Mouse (Mus musculus): Measurements from ENCODE around the gene Dstyk. TPM values are rescaled to one million over a fixed set of nuclear protein-coding genes. Genes with fewer than 3 reads are reported as not detected.
A peak's percentile ranks its signal among the peaks of the same experiment; 100 is the strongest.

The Dstyk gene
- total and polyA plus RNA-seq, 2 experiments from 2014 or later, result 6.7 to 37.6 TPM

- no peak overlapping the region for H3K9ac ChIP-seq (replicated peaks; ENCODE audit: low read depth, low read length)
- DNase-seq (ENCODE audit: low spot score) (no peak), ATAC-seq (ENCODE audit: insufficient read depth, low read depth) (no peak)
- peaks cover 16% of the 10 kb centered on the region for H3K36me3 ChIP-seq (replicated peaks; ENCODE audit: control insufficient read depth, insufficient read depth, low read length)
- no peak for TF ChIP-seq EP300 (IDR thresholded peaks at IDR 0.05; ENCODE audit: low read depth)
- TF ChIP-seq CTCF (IDR thresholded peaks at IDR 0.05; ENCODE audit: low read depth), result no peak
- H3K9me3 ChIP-seq (replicated peaks; ENCODE audit: control insufficient read depth, low read length), result no peaks in the 10 kb centered on the region
- 62% methylated on average over 5 of the region's 5 CpGs for WGBS
- no peak overlapping the region for H3K4me2 ChIP-seq (ENCODE audit: low read depth, low read length)
- H3K4me3 ChIP-seq (ENCODE audit: low read depth, low read length), result no peak overlapping the region
- H3K27me3 ChIP-seq (ENCODE audit: control insufficient read depth, insufficient read depth, low read length), result no peaks in the 10 kb centered on the region
- no peak overlapping the region for H3K27ac ChIP-seq (ENCODE audit: low read depth)
- H3K4me1 ChIP-seq (ENCODE audit: control insufficient read depth, insufficient read depth), result peaks cover 13% of the 10 kb centered on the region; the same call in 1 of the 2 replicates
Observed at GRCm38 (mm10) chr1:132433349-132433748, 16.0 kb downstream of the Dstyk start.

- no peak for TF ChIP-seq CTCF (IDR thresholded peaks at IDR 0.05; ENCODE audit: low read depth)
- Histone ChIP-seq H3K4me2 (ENCODE audit: low read depth, low read length) (no peak overlapping the region), H3K27me3 (ENCODE audit: control insufficient read depth, insufficient read depth, low read length) (no peaks in the 10 kb centered on the region), H3K4me3 (ENCODE audit: low read depth, low read length) (no peak overlapping the region), H3K36me3 (replicated peaks; ENCODE audit: control insufficient read depth, insufficient read depth, low read length) (peaks cover 17% of the 10 kb centered on the region), H3K27ac (ENCODE audit: low read depth) (no peak overlapping the region), H3K4me1 (ENCODE audit: control insufficient read depth, insufficient read depth) (peaks cover 13% of the 10 kb centered on the region; the same call in 1 of the 2 replicates), H3K9ac (replicated peaks; ENCODE audit: low read depth, low read length) (no peak overlapping the region), H3K9me3 (replicated peaks; ENCODE audit: control insufficient read depth, low read length) (no peaks in the 10 kb centered on the region)
- no peak for DNase-seq (ENCODE audit: low spot score)
- WGBS, result 90% methylated on average over 12 of the region's 12 CpGs
- no peak for ATAC-seq (ENCODE audit: insufficient read depth, low read depth)
Observed at GRCm38 (mm10) chr1:132434032-132434431, 16.7 kb downstream of the Dstyk start.

GRCm38 (mm10) chr1:132436320-132436958 lies 19.1 kb downstream of the Dstyk start:
- ATAC-seq (ENCODE audit: insufficient read depth, low read depth) (peak; percentile 27; the same call in 1 of the 2 replicates), DNase-seq (ENCODE audit: low spot score) (no peak)
- Histone ChIP-seq H3K27ac (ENCODE audit: low read depth) (peak overlapping the region; percentile 70), H3K9me3 (replicated peaks; ENCODE audit: control insufficient read depth, low read length) (no peaks in the 10 kb centered on the region), H3K4me3 (ENCODE audit: low read depth, low read length) (no peak overlapping the region), H3K36me3 (replicated peaks; ENCODE audit: control insufficient read depth, insufficient read depth, low read length) (peaks cover 35% of the 10 kb centered on the region), H3K9ac (replicated peaks; ENCODE audit: low read depth, low read length) (no peak overlapping the region), H3K4me1 (ENCODE audit: control insufficient read depth, insufficient read depth) (peaks cover 12% of the 10 kb centered on the region; the same call in 1 of the 2 replicates), H3K27me3 (ENCODE audit: control insufficient read depth, insufficient read depth, low read length) (no peaks in the 10 kb centered on the region), H3K4me2 (ENCODE audit: low read depth, low read length) (0 out of 2 replicates have a peak overlapping the region, but pooled peaks have one; percentile 0)
- WGBS, result 68% methylated on average over 4 of the region's 4 CpGs
- TF ChIP-seq EP300 (IDR thresholded peaks at IDR 0.05; ENCODE audit: low read depth), result peak; percentile 22; the same call in 1 of the 2 replicates
- TF ChIP-seq CTCF (IDR thresholded peaks at IDR 0.05; ENCODE audit: low read depth), result no peak

GRCm38 (mm10) chr1:132436960-132437359 lies 19.6 kb downstream of the Dstyk start:
- peak overlapping the region; percentile 70 for H3K27ac ChIP-seq (ENCODE audit: low read depth)
- H3K4me3 ChIP-seq (ENCODE audit: low read depth, low read length), result no peak overlapping the region
- H3K9me3 ChIP-seq (replicated peaks; ENCODE audit: control insufficient read depth, low read length), result no peaks in the 10 kb centered on the region
- DNase-seq (ENCODE audit: low spot score), result no peak
- ATAC-seq (ENCODE audit: insufficient read depth, low read depth), result no peak
- H3K36me3 ChIP-seq (replicated peaks; ENCODE audit: control insufficient read depth, insufficient read depth, low read length), result peaks cover 40% of the 10 kb centered on the region
- WGBS, result 59% methylated on average over 1 of the region's 1 CpGs
- 0 out of 2 replicates have a peak, but pooled peaks have one; percentile 20 for TF ChIP-seq EP300 (IDR thresholded peaks at IDR 0.05; ENCODE audit: low read depth)
- TF ChIP-seq CTCF (IDR thresholded peaks at IDR 0.05; ENCODE audit: low read depth), result no peak
- H3K9ac ChIP-seq (replicated peaks; ENCODE audit: low read depth, low read length), result no peak overlapping the region
- 0 out of 2 replicates have a peak overlapping the region, but pooled peaks have one; percentile 0 for H3K4me2 ChIP-seq (ENCODE audit: low read depth, low read length)
- H3K27me3 ChIP-seq (ENCODE audit: control insufficient read depth, insufficient read depth, low read length), result no peaks in the 10 kb centered on the region
- H3K4me1 ChIP-seq (ENCODE audit: control insufficient read depth, insufficient read depth), result peaks cover 7% of the 10 kb centered on the region; the same call in 1 of the 2 replicates

GRCm38 (mm10) chr1:132437389-132437788 lies 20.0 kb downstream of the Dstyk start:
- Histone ChIP-seq H3K9me3 (replicated peaks; ENCODE audit: control insufficient read depth, low read length) (no peaks in the 10 kb centered on the region), H3K4me2 (ENCODE audit: low read depth, low read length) (no peak overlapping the region), H3K9ac (replicated peaks; ENCODE audit: low read depth, low read length) (no peak overlapping the region), H3K27ac (ENCODE audit: low read depth) (peak overlapping the region; percentile 70), H3K36me3 (replicated peaks; ENCODE audit: control insufficient read depth, insufficient read depth, low read length) (peaks cover 45% of the 10 kb centered on the region), H3K4me3 (ENCODE audit: low read depth, low read length) (no peak overlapping the region), H3K27me3 (ENCODE audit: control insufficient read depth, insufficient read depth, low read length) (no peaks in the 10 kb centered on the region), H3K4me1 (ENCODE audit: control insufficient read depth, insufficient read depth) (peaks cover 7% of the 10 kb centered on the region; the same call in 1 of the 2 replicates)
- ATAC-seq (ENCODE audit: insufficient read depth, low read depth), result no peak
- DNase-seq (ENCODE audit: low spot score), result no peak
- 78% methylated on average over 5 of the region's 5 CpGs for WGBS
- TF ChIP-seq EP300 (IDR thresholded peaks at IDR 0.05; ENCODE audit: low read depth) (no peak), CTCF (IDR thresholded peaks at IDR 0.05; ENCODE audit: low read depth) (no peak)

Measured in heart, postnatal 0 days (tissue).